Mouse (Mus musculus) CH12.LX (cell line): ENCODE results near the gene Bag2. TPM values are rescaled to one million over a fixed set of nuclear protein-coding genes. Genes with fewer than 3 reads are reported as not detected.

ENCODE experiments used
- DNase-seq: peaks from one replicate; pipeline ENCODE4 v3.0.0-alpha.2; 2013; ENCODE audit errors: extremely low read depth
- H3K27ac ChIP-seq: 2 replicates; pipeline ENCODE4 v1.5.1; 2012; ENCODE audit warnings: low read depth, mild to moderate bottlenecking, control low read depth, moderate library complexity; ENCODE audit not compliant: insufficient read depth
- H3K27me3 ChIP-seq: replicated peaks from 2 replicates; pipeline ENCODE3; 2012; ENCODE audit warnings: inconsistent platforms
- H3K36me3 ChIP-seq, 2 experiments: replicated peaks in 1 of 2; 2 replicates each; pipeline versions ENCODE3 to v1.6.1; 2012; ENCODE audit warnings: inconsistent platforms in 1 of 2, low read length in 1 of 2, mild to moderate bottlenecking in 1 of 2, mixed read lengths in 1 of 2, moderate library complexity in 1 of 2; ENCODE audit not compliant: control insufficient read depth in 1 of 2, insufficient read depth in 1 of 2
- H3K4me1 ChIP-seq, 2 experiments: 2 replicates each; pipeline ENCODE4 v1.6.1; 2012; ENCODE audit warnings: inconsistent platforms in 1 of 2, moderate library complexity in 1 of 2; ENCODE audit not compliant: insufficient read depth in 2 of 2, control insufficient read depth in 1 of 2
- H3K4me2 ChIP-seq: 2 replicates; pipeline ENCODE4 v1.6.1; 2012; ENCODE audit warnings: low read depth, mild to moderate bottlenecking, control low read depth; ENCODE audit not compliant: poor library complexity, insufficient read depth, severe bottlenecking
- H3K4me3 ChIP-seq, 3 experiments: fragments of 150-350 bp in 1 of 3; sonication (generic) in 1 of 3; replicated peaks in 1 of 3; 2 replicates each; pipeline versions ENCODE3 to v1.5.1; 2011 to 2012; ENCODE audit warnings: low read depth in 2 of 3, low read length in 2 of 3, mild to moderate bottlenecking in 2 of 3, moderate library complexity in 2 of 3, control low read depth in 1 of 3, improper control_type of control experiment in 1 of 3, inconsistent platforms in 1 of 3, mixed read lengths in 1 of 3; ENCODE audit not compliant: poor library complexity in 1 of 3
- H3K79me2 ChIP-seq: replicated peaks from 2 replicates; pipeline ENCODE4 v1.6.1; 2012; ENCODE audit warnings: mild to moderate bottlenecking, moderate library complexity; ENCODE audit not compliant: control insufficient read depth, poor library complexity, insufficient read depth, severe bottlenecking; ENCODE audit errors: extremely low read depth
- H3K9ac ChIP-seq: 2 replicates; pipeline ENCODE4 v1.6.1; 2012; ENCODE audit warnings: low read depth, mild to moderate bottlenecking, control low read depth, moderate library complexity; ENCODE audit not compliant: insufficient read depth
- H3K9me3 ChIP-seq: replicated peaks from 2 replicates; pipeline ENCODE3; 2012; ENCODE audit warnings: low read length, inconsistent platforms, mixed read lengths
- BHLHE40 ChIP-seq: IDR thresholded peaks from 2 replicates; pipeline ENCODE4 v1.6.1; 2011; ENCODE audit warnings: mild to moderate bottlenecking, low read depth, low read length, improper control_type of control experiment
- CHD1 ChIP-seq: IDR thresholded peaks from 2 replicates; pipeline ENCODE4 v1.6.1; 2012; ENCODE audit warnings: low read depth, low read length, improper control_type of control experiment, inconsistent platforms
- CHD2 ChIP-seq: IDR thresholded peaks from 2 replicates; pipeline ENCODE4 v1.6.1; 2011; ENCODE audit warnings: low read length, improper control_type of control experiment
- CTCF ChIP-seq, 2 experiments: IDR thresholded peaks in 1 of 2; conservative IDR thresholded peaks in 1 of 2; 2 replicates each; pipeline ENCODE4 v1.5.1; 2011 to 2012; ENCODE audit warnings: low read depth in 2 of 2, low read length in 2 of 2, improper control_type of control experiment in 1 of 2, inconsistent platforms in 1 of 2, mild to moderate bottlenecking in 1 of 2, moderate library complexity in 1 of 2
- E2F4 ChIP-seq: IDR thresholded peaks from 2 replicates; pipeline ENCODE4 v1.6.1; 2011; ENCODE audit warnings: low read depth, low read length, improper control_type of control experiment; ENCODE audit not compliant: insufficient replicate concordance
- ELF1 ChIP-seq: IDR thresholded peaks from 2 replicates; pipeline ENCODE4 v1.6.1; 2014; ENCODE audit warnings: low read depth, mild to moderate bottlenecking, inconsistent platforms, low read length, improper control_type of control experiment
- EP300 ChIP-seq: IDR thresholded peaks from 2 replicates; pipeline ENCODE4 v1.6.1; 2011; ENCODE audit warnings: low read length, improper control_type of control experiment
- ETS1 ChIP-seq: conservative IDR thresholded peaks from 2 replicates; pipeline ENCODE4 v1.6.1; 2012; ENCODE audit warnings: low read depth, mild to moderate bottlenecking, inconsistent platforms, low read length, improper control_type of control experiment, moderate library complexity
- GABPA ChIP-seq: IDR thresholded peaks from 2 replicates; pipeline ENCODE4 v1.6.1; 2012; ENCODE audit warnings: low read depth, low read length, improper control_type of control experiment, inconsistent platforms; ENCODE audit not compliant: insufficient replicate concordance
- HCFC1 ChIP-seq: IDR thresholded peaks from 2 replicates; pipeline ENCODE4 v1.6.1; 2012; ENCODE audit warnings: low read depth, mild to moderate bottlenecking, inconsistent platforms, low read length, improper control_type of control experiment
- IRF4 ChIP-seq: IDR thresholded peaks from 2 replicates; pipeline ENCODE4 v1.6.1; 2014; ENCODE audit warnings: low read depth, mild to moderate bottlenecking, inconsistent platforms, low read length, improper control_type of control experiment
- JUN ChIP-seq: IDR thresholded peaks from 2 replicates; pipeline ENCODE4 v1.6.1; 2011; ENCODE audit warnings: low read depth, mild to moderate bottlenecking, low read length, improper control_type of control experiment, moderate library complexity; ENCODE audit not compliant: insufficient read depth
- JUND ChIP-seq: conservative IDR thresholded peaks from 2 replicates; pipeline ENCODE4 v1.6.1; 2011; ENCODE audit warnings: low read depth, low read length, improper control_type of control experiment
- KAT2A ChIP-seq: IDR thresholded peaks from 2 replicates; pipeline ENCODE4 v1.6.1; 2012; ENCODE audit warnings: low read length, improper control_type of control experiment, inconsistent platforms; ENCODE audit not compliant: insufficient replicate concordance
- MAFK ChIP-seq: IDR thresholded peaks from 2 replicates; pipeline ENCODE4 v1.6.1; 2011; ENCODE audit warnings: low read length, improper control_type of control experiment; ENCODE audit not compliant: insufficient replicate concordance
- MAX ChIP-seq: IDR thresholded peaks from 2 replicates; pipeline ENCODE4 v1.6.1; 2011; ENCODE audit warnings: low read length, improper control_type of control experiment
- MAZ ChIP-seq: IDR thresholded peaks from 2 replicates; pipeline ENCODE4 v1.6.1; 2012; ENCODE audit warnings: low read depth, mild to moderate bottlenecking, inconsistent platforms, low read length, improper control_type of control experiment, moderate library complexity
- MEF2A ChIP-seq: IDR thresholded peaks from 2 replicates; pipeline ENCODE4 v1.6.1; 2014; ENCODE audit warnings: low read depth, mild to moderate bottlenecking, inconsistent platforms, low read length, improper control_type of control experiment, borderline replicate concordance
- MXI1 ChIP-seq: IDR thresholded peaks from 2 replicates; pipeline ENCODE4 v1.6.1; 2011; ENCODE audit warnings: mild to moderate bottlenecking, low read depth, low read length, improper control_type of control experiment
- MYC ChIP-seq: IDR thresholded peaks from 2 replicates; pipeline ENCODE4 v1.6.1; 2011; ENCODE audit warnings: low read depth, mild to moderate bottlenecking, improper control_type of control experiment, low read length
- NELFE ChIP-seq: IDR thresholded peaks from 2 replicates; pipeline ENCODE4 v1.6.1; 2011; ENCODE audit warnings: low read depth, low read length, improper control_type of control experiment
- NRF1 ChIP-seq: IDR thresholded peaks from 2 replicates; pipeline ENCODE4 v1.6.1; 2014; ENCODE audit warnings: low read depth, mild to moderate bottlenecking, inconsistent platforms, low read length, improper control_type of control experiment, moderate library complexity
- PAX5 ChIP-seq: IDR thresholded peaks from 2 replicates; pipeline ENCODE4 v1.6.1; 2012; ENCODE audit warnings: low read length, inconsistent platforms, mixed read lengths
- POLR2A ChIP-seq: IDR thresholded peaks from 2 replicates; pipeline ENCODE4 v1.6.1; 2011; ENCODE audit warnings: low read depth, mild to moderate bottlenecking, improper control_type of control experiment, low read length
- POLR2AphosphoS2 ChIP-seq: IDR thresholded peaks from 2 replicates; pipeline ENCODE4 v1.6.1; 2011; ENCODE audit warnings: low read depth, low read length, improper control_type of control experiment
- RAD21 ChIP-seq: IDR thresholded peaks from 2 replicates; pipeline ENCODE4 v1.6.1; 2011; ENCODE audit warnings: low read depth, mild to moderate bottlenecking, low read length, improper control_type of control experiment, moderate library complexity
- RCOR1 ChIP-seq: conservative IDR thresholded peaks from 2 replicates; pipeline ENCODE4 v1.6.1; 2012; ENCODE audit warnings: low read depth, mild to moderate bottlenecking, inconsistent platforms, low read length, improper control_type of control experiment
- SIN3A ChIP-seq: IDR thresholded peaks from 2 replicates; pipeline ENCODE4 v1.6.1; 2012; ENCODE audit warnings: low read length, improper control_type of control experiment, inconsistent platforms
- SMC3 ChIP-seq: IDR thresholded peaks from 2 replicates; pipeline ENCODE4 v1.6.1; 2011; ENCODE audit warnings: low read depth, low read length, improper control_type of control experiment
- TBP ChIP-seq: conservative IDR thresholded peaks from 2 replicates; pipeline ENCODE4 v1.6.1; 2011; ENCODE audit warnings: low read depth, low read length, improper control_type of control experiment
- TCF12 ChIP-seq: IDR thresholded peaks from 2 replicates; pipeline ENCODE4 v1.6.1; 2014; ENCODE audit warnings: low read depth, mild to moderate bottlenecking, inconsistent platforms, low read length, improper control_type of control experiment
- UBTF ChIP-seq: IDR thresholded peaks from 2 replicates; pipeline ENCODE4 v1.6.1; 2012; ENCODE audit warnings: low read depth, mild to moderate bottlenecking, inconsistent platforms, low read length, improper control_type of control experiment, moderate library complexity
- USF1 ChIP-seq: IDR thresholded peaks from 2 replicates; pipeline ENCODE4 v1.6.1; 2014; ENCODE audit warnings: low read depth, mild to moderate bottlenecking, inconsistent platforms, low read length, improper control_type of control experiment
- USF2 ChIP-seq: conservative IDR thresholded peaks from 2 replicates; pipeline ENCODE4 v1.6.1; 2011; ENCODE audit warnings: low read depth, low read length, improper control_type of control experiment
- ZC3H11A ChIP-seq: IDR thresholded peaks from 2 replicates; pipeline ENCODE4 v1.6.1; 2012; ENCODE audit warnings: low read depth, mild to moderate bottlenecking, inconsistent platforms, low read length, improper control_type of control experiment
- ZKSCAN1 ChIP-seq: IDR thresholded peaks from 2 replicates; pipeline ENCODE4 v1.6.1; 2012; ENCODE audit warnings: low read depth, inconsistent platforms, low read length, improper control_type of control experiment, borderline replicate concordance
- ZMIZ1 ChIP-seq: IDR thresholded peaks from 2 replicates; pipeline ENCODE4 v1.6.1; 2012; ENCODE audit warnings: low read depth, mild to moderate bottlenecking, inconsistent platforms, low read length, improper control_type of control experiment
- ZNF384 ChIP-seq: IDR thresholded peaks from 2 replicates; pipeline ENCODE4 v1.6.1; 2012; ENCODE audit warnings: low read depth, low read length, improper control_type of control experiment, inconsistent platforms
- dilution Hi-C: fragments of 300-500 bp; cut with MboI; formaldehyde crosslinking; loops from 2 replicates; pipeline ENCODE4 v1.14.3; 2020; ENCODE audit warnings: low sequenced_read_pairs; ENCODE audit not compliant: extremely low pct_unique_long_range_greater_than_20kb, extremely low pct_ligation_motif_present
- in situ Hi-C: fragments of 300-500 bp; cut with MboI; formaldehyde crosslinking; loops from 3 replicates; pipeline ENCODE4 v1.14.3; 2019; ENCODE audit warnings: low sequenced_read_pairs, low pct_ligation_motif_present, low pct_unique_long_range_greater_than_20kb, mixed read lengths
- polyA plus RNA-seq: library from polyadenylated mRNA; unstranded; fragments of >175 nt; gene quantifications from 2 replicates; pipeline ENCODE4 v1.2.1, GENCODE M21; 2012; ENCODE audit warnings: low read depth; ENCODE audit not compliant: insufficient read length
- total RNA-seq, 2 experiments: library from RNA; depleted of rRNA; stranded (reverse); fragments of 300-350 nt in 1 of 2; fragments of >200 nt in 1 of 2; gene quantifications; 2 replicates each; pipeline ENCODE4 v1.2.3; 2012 to 2014

Bag2 gene
- total and polyA plus RNA-seq, 3 experiments = 51.1 to 73.5 (median 62.1) TPM

- no peak for TF ChIP-seq MAZ
- no peak for TF ChIP-seq UBTF
- no peak for TF ChIP-seq HCFC1
- no peak for TF ChIP-seq ZNF384
- TF ChIP-seq EP300 = no peak
- no peak for TF ChIP-seq RCOR1
- no peak for TF ChIP-seq CHD1
- no peak for TF ChIP-seq POLR2A
- TF ChIP-seq TCF12 = no peak
- TF ChIP-seq ZMIZ1 = no peak
- no peak for TF ChIP-seq ZKSCAN1
- 0 out of 2 replicates have a peak, but pooled peaks have one; percentile 8 for TF ChIP-seq SIN3A
- no peak for TF ChIP-seq MAFK
- no peak for TF ChIP-seq JUND
- TF ChIP-seq POLR2AphosphoS2 = no peak
- TF ChIP-seq ELF1 = no peak
- TF ChIP-seq CHD2 = no peak
- TF ChIP-seq ETS1 = no peak
- TF ChIP-seq JUN = no peak
- no peak for TF ChIP-seq ZC3H11A
- TF ChIP-seq GABPA = no peak
- no peak for TF ChIP-seq TBP
- no peak for TF ChIP-seq KAT2A
- no peak for TF ChIP-seq E2F4
- no peak for TF ChIP-seq MEF2A
- TF ChIP-seq NELFE = peak; percentile 24; the same call in 1 of the 2 replicates
- no peak for TF ChIP-seq BHLHE40
- peak; percentile 81 to 92 for TF ChIP-seq CTCF (conservative IDR thresholded peaks at IDR 0.05 in 1 of 2, IDR thresholded peaks at IDR 0.05 in 1 of 2; ENCODE audit: low read depth in 2 of 2, low read length in 2 of 2)
- TF ChIP-seq SMC3 = peak; percentile 87
- TF ChIP-seq MYC = no peak; the same call in 1 of the 2 replicates
- no peak for TF ChIP-seq USF1
- TF ChIP-seq PAX5 = no peak
- no peak for TF ChIP-seq MAX
- no peak for TF ChIP-seq IRF4
- peak; percentile 85 for TF ChIP-seq RAD21
- TF ChIP-seq USF2 = no peak
- no peak for TF ChIP-seq NRF1
- no peak for TF ChIP-seq MXI1
- no peak overlapping the region for H3K27ac ChIP-seq
- H3K4me1 ChIP-seq = peaks cover 0 to 5% of the 10 kb centered on the region in 2 experiments; a peak in 1 of 4 replicates
- dilution Hi-C loops (no loop called here), in situ Hi-C loops (no loop called here)
- peak; percentile 83 for DNase-seq
- H3K9ac ChIP-seq = no peak overlapping the region
- no peak overlapping the region for H3K4me3 ChIP-seq
- no peak overlapping the region for H3K4me2 ChIP-seq
- peaks cover 58 to 84% of the 10 kb centered on the region in 2 experiments for H3K36me3 ChIP-seq
- H3K79me2 ChIP-seq = no peaks in the 10 kb centered on the region; the same call in 1 of the 2 replicates
- no peaks in the 10 kb centered on the region for H3K27me3 ChIP-seq
- H3K9me3 ChIP-seq = no peaks in the 10 kb centered on the region
Measured at GRCm38 (mm10) chr1:33739302-33739701, 18.3 kb downstream of the Bag2 start.
